Mouse (Mus musculus): ENCODE data around the gene Dync1h1. TPM values are rescaled to one million over a fixed set of nuclear protein-coding genes. Genes with fewer than 3 reads are reported as not detected.
"Not testable (repeated sequence)": the region's sequence is repeated elsewhere in the genome, so short reads cannot be mapped to it uniquely, and the experiment has no call there.

The Dync1h1 gene
- polyA plus RNA-seq, 1 experiment, result 363 TPM

DNA sequence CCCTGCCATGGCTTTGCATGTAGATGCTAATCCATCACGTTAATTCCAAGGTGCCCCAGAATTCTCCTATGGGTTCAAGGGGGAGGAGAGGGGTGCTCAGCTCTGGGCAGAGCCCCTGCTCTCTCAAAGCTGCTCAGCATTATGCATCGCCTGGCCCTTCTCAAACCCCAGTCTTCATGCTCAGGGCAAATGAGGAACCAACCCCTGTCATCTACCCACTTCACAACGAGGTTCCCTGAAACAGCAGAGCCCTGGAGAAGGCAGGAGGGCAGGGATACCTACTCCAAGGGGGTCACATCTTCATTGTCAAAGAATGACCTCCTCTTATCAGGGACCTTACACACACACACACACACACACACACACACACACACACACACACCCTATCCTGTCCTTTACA lies 80.6 kb downstream of the Dync1h1 start:
- Histone ChIP-seq H3K4me3 (ENCODE audit: low read depth, low read length) (no peak overlapping the region), H3K36me3 (ENCODE audit: control insufficient read depth, insufficient read depth, low read length) (0 out of 2 replicates have a peak, but pooled peaks cover 1% of the 10 kb centered on the region), H3K27ac (ENCODE audit: insufficient read depth, low read depth, low read length) (no peak overlapping the region), H3K27me3 (ENCODE audit: control insufficient read depth, insufficient read depth, low read length) (no peaks in the 10 kb centered on the region), H3K4me1 (ENCODE audit: control insufficient read depth, insufficient read depth, insufficient read length, low read length) (no peaks in the 10 kb centered on the region)
- WGBS, result 67% methylated on average over 3 of the region's 3 CpGs
- TF ChIP-seq POLR2A (IDR thresholded peaks at IDR 0.05; ENCODE audit: low read depth, low read length), result no peak
- TF ChIP-seq CTCF (IDR thresholded peaks at IDR 0.05; ENCODE audit: extremely low read depth, insufficient read length, insufficient replicate concordance, low read depth, low read length), result no peak

DNA sequence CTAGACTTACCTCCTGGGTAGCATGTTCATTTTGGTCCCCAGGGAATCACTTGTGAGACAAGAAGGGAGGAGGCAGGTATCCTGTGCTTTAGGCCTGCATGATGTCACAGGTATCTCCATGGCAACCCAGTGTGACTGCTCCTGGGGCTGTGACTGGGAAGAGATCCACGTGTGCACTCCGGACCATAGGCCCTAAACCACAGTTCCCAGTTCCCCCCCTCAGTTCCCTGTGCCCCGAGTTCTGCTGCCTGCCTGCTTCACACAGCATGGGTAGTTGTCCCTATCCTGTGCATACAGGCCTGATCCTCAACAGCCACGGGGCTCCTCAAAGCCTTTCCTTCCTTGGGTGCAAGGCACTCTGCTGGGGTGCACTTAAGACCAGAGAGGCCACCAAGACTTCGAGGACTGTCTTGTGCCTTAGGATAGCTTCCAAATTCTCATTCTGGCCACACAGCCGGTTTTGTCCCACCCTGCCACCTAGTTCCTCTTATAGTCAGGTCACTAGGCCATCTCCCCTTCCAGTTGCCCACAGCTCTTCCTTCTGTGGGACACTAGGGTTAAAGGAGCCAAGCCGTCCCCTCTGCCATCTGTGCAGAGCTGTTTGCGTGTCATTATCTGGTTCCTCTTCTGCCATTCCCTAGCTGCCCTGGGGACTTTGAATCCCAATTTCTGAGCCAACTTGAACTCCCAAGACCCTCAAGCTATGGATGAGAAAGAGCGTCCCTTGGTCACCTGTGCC lies 81.5 kb downstream of the Dync1h1 start, which contains the start of gene 1700001K19Rik:
1700001K19Rik (minus strand) TSS at position 59 of the 739 bp plus-strand sequence.
- H3K4me3 ChIP-seq (ENCODE audit: low read depth, low read length), result no peak within 1 kb of the TSS
- 76% methylated on average over 9 of the region's 9 CpGs for WGBS
- TF ChIP-seq CTCF (IDR thresholded peaks at IDR 0.05; ENCODE audit: extremely low read depth, insufficient read length, insufficient replicate concordance, low read depth, low read length) (no peak), POLR2A (IDR thresholded peaks at IDR 0.05; ENCODE audit: low read depth, low read length) (no peak)

DNA sequence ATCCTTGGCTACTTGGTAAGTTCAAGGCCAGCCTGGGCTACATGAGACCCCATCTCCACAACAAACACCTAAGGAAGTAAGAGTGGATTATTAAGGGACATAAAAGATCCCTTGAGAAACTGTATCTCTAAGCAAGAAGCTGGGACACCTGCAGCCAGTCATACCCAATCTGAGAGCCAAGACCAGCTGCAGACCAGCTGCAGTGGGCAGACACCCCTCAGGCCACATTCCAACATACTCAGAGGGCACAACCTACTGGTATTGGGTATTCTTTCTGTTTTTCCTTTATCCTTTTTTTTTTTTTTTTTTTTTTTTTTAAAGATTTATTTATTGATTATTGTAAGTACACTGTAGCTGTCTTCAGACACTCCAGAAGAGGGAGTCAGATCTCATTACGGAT lies 82.3 kb downstream of the Dync1h1 start:
- TF ChIP-seq CTCF (IDR thresholded peaks at IDR 0.05; ENCODE audit: extremely low read depth, insufficient read length, insufficient replicate concordance, low read depth, low read length) (no peak), POLR2A (IDR thresholded peaks at IDR 0.05; ENCODE audit: low read depth, low read length) (no peak)
- Histone ChIP-seq H3K4me3 (ENCODE audit: low read depth, low read length) (no peak overlapping the region), H3K36me3 (ENCODE audit: control insufficient read depth, insufficient read depth, low read length) (0 out of 2 replicates have a peak, but pooled peaks cover 1% of the 10 kb centered on the region), H3K27ac (ENCODE audit: insufficient read depth, low read depth, low read length) (no peak overlapping the region), H3K27me3 (ENCODE audit: control insufficient read depth, insufficient read depth, low read length) (no peaks in the 10 kb centered on the region), H3K4me1 (ENCODE audit: control insufficient read depth, insufficient read depth, insufficient read length, low read length) (peaks cover 7% of the 10 kb centered on the region; the same call in 1 of the 2 replicates)
- no CpG with 5 or more reads among the region's 1 CpGs for WGBS

More for the DNA sequence above, 81.5 kb downstream of the Dync1h1 start, which contains the start of gene 1700001K19Rik:
- Histone ChIP-seq H3K27me3 (ENCODE audit: control insufficient read depth, insufficient read depth, low read length) (no peaks in the 10 kb centered on the region), H3K36me3 (ENCODE audit: control insufficient read depth, insufficient read depth, low read length) (0 out of 2 replicates have a peak, but pooled peaks cover 1% of the 10 kb centered on the region), H3K4me1 (ENCODE audit: control insufficient read depth, insufficient read depth, insufficient read length, low read length) (no peaks in the 10 kb centered on the region), H3K27ac (ENCODE audit: insufficient read depth, low read depth, low read length) (no peak within 1 kb of the TSS)

DNA sequence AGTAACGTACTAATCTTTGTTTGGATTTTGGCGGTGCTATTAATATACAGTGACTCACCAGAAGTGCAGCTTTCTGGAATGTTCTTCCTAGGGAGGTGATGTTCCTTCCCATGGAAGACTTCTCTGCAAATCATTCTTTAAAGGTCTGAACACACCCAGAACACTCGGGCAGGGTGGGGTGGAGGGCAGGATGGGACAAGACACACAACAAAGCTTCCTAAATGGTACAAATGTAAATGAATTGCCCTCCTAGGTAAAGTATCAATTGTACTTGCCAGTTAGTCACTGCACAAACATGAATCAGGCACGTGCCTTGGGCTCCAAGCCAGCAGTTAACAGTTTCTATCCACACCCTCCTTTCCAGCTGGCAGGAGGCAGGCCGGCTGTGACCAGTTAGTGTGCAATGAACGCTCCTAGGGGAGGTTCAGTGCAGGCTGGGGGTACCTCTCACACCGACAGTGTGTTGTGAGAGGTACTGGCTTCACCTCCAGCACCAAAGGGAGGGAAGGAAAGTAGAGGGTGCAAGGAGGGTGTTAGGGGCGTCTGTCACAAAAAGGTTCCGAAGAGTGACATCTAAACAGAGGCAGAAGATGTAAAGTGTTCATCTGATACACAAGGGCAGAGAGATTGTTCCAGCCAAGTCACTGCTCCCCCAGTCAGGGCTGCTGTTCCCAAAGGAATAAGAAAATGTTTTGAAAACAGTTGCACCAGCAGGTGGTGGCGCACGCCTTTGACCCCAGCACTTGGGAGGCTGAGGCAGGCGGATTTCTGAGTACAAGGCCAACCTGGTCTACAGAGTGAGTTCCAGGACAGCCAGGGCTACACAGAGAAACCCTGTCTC lies 86.9 kb downstream of the Dync1h1 start:
- Histone ChIP-seq H3K27me3 (ENCODE audit: control insufficient read depth, insufficient read depth, low read length) (no peaks in the 10 kb centered on the region), H3K4me1 (ENCODE audit: control insufficient read depth, insufficient read depth, insufficient read length, low read length) (peaks cover 7% of the 10 kb centered on the region; the same call in 1 of the 2 replicates), H3K36me3 (ENCODE audit: control insufficient read depth, insufficient read depth, low read length) (peaks cover 26% of the 10 kb centered on the region), H3K4me3 (ENCODE audit: low read depth, low read length) (no peak overlapping the region), H3K27ac (ENCODE audit: insufficient read depth, low read depth, low read length) (peak overlapping the region; percentile 37)
- TF ChIP-seq POLR2A (IDR thresholded peaks at IDR 0.05; ENCODE audit: low read depth, low read length) (no peak), CTCF (IDR thresholded peaks at IDR 0.05; ENCODE audit: extremely low read depth, insufficient read length, insufficient replicate concordance, low read depth, low read length) (no peak)
- 41% methylated on average over 12 of the region's 12 CpGs for WGBS

DNA sequence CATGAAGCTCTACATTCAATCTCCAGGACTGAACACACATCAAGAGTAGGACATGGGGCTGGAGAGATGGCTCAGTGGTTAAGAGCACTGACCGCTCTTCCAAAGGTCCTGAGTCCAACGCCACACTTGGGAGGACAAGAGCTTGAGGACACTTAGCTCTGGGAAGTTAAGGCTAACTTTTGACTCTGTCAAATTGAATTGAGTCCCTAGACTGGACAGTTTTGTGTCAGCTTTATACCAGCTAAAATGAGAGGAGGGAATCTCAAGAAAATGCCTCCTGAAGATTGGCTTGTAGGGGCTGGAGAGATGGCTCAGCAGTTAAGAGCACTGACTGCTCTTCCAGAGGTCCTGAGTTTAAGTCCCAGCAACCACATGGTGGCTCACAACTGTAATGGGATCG lies 87.7 kb downstream of the Dync1h1 start:
- not testable (repeated sequence) for H3K4me1 ChIP-seq (ENCODE audit: control insufficient read depth, insufficient read depth, insufficient read length, low read length); H3K4me3 ChIP-seq (ENCODE audit: low read depth, low read length); H3K27ac ChIP-seq (ENCODE audit: insufficient read depth, low read depth, low read length); H3K27me3 ChIP-seq (ENCODE audit: control insufficient read depth, insufficient read depth, low read length)
- WGBS, result 82% methylated on average over 3 of the region's 3 CpGs
- peaks cover 29% of the 10 kb centered on the region for H3K36me3 ChIP-seq (ENCODE audit: control insufficient read depth, insufficient read depth, low read length)

DNA sequence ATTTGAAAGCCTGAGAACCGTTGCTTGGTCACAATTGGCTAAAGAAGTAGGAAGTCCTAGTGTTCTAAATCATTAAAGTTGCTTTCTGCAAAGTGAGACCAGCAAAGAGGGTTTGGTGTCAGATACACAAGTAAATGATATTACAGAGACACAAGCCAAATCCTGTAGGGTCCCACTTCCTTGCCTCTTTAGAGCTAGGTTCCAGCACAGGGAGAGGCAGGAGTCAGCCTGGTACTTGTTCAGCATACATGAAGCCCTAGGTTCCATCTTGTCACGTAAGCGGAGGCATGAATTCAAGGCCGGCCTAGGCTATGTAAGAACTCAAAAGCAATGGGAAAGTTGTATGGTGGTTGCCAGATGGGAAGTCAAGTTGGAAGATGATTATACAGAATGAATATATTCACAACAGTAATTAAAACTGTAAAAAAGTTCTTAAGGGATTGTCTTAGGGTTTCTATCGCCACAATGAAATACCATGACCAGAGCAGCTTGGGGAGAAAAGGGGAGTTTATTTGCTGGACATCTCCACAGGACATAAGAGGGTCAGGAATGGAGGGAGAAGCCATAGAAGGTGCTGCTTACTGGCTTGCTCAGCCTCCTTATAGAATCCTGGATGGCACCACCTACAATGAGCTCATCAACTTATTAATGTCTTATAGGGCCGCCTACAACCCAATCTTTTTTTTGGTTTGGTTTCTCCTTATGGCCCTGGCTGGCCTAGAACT lies 88.8 kb downstream of the Dync1h1 start:
- Histone ChIP-seq H3K27ac (ENCODE audit: insufficient read depth, low read depth, low read length) (no peak overlapping the region), H3K27me3 (ENCODE audit: control insufficient read depth, insufficient read depth, low read length) (no peaks in the 10 kb centered on the region), H3K4me1 (ENCODE audit: control insufficient read depth, insufficient read depth, insufficient read length, low read length) (peaks cover 11% of the 10 kb centered on the region; the same call in 1 of the 2 replicates), H3K4me3 (ENCODE audit: low read depth, low read length) (no peak overlapping the region), H3K36me3 (ENCODE audit: control insufficient read depth, insufficient read depth, low read length) (peaks cover 32% of the 10 kb centered on the region)
- WGBS, result 88% methylated on average over 6 of the region's 6 CpGs
- TF ChIP-seq CTCF (IDR thresholded peaks at IDR 0.05; ENCODE audit: extremely low read depth, insufficient read length, insufficient replicate concordance, low read depth, low read length), result no peak
- no peak for TF ChIP-seq POLR2A (IDR thresholded peaks at IDR 0.05; ENCODE audit: low read depth, low read length)

DNA sequence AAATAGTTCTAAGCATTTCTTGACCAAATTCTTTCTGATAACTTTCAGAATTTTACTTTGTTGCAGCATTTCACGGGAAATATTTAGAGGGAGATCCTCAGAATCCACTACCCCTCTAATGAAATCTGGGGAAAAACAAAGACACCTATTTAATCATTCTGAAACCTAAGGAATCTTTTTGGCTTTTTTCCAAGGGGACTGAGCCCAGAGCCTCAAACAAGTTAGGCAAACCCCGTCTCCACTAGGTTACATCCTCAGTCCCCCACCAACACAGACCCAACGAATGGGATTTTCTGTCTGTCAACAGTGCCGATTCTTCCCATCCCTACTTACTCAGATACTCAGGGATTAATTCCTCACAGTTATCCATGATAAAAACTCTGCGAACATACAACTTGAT lies 92.1 kb downstream of the Dync1h1 start:
- H3K4me3 ChIP-seq (ENCODE audit: low read depth, low read length); H3K27me3 ChIP-seq (ENCODE audit: control insufficient read depth, insufficient read depth, low read length); H3K27ac ChIP-seq (ENCODE audit: insufficient read depth, low read depth, low read length); H3K4me1 ChIP-seq (ENCODE audit: control insufficient read depth, insufficient read depth, insufficient read length, low read length): not testable (repeated sequence)
- 69% methylated on average over 5 of the region's 5 CpGs for WGBS
- H3K36me3 ChIP-seq (ENCODE audit: control insufficient read depth, insufficient read depth, low read length), result peaks cover 31% of the 10 kb centered on the region
